Mouse (Mus musculus): ENCODE measurements around the gene Impg1. TPM values are rescaled to one million over a fixed set of nuclear protein-coding genes. Genes with fewer than 3 reads are reported as not detected.

The Impg1 gene
- polyA plus RNA-seq (2015; fragmentation: Nextera tagmentation; extraction: Ambion mirVana): 0.10 TPM in 1 of 2 replicates, not detected in the other

- Histone ChIP-seq H3K4me1 (replicated peaks; ENCODE audit: control insufficient read depth, insufficient read depth, low read length) (no peaks in the 10 kb centered on the region), H3K27ac (ENCODE audit: low read depth, low read length) (no peak within 1 kb of the TSS), H3K9me3 (ENCODE audit: control insufficient read depth) (0 out of 2 replicates have a peak, but pooled peaks cover 1% of the 10 kb centered on the region), H3K36me3 (ENCODE audit: control insufficient read depth, insufficient read depth) (no peaks in the 10 kb centered on the region), H3K4me3 (ENCODE audit: low read depth, low read length) (no peak within 1 kb of the TSS), H3K9ac (ENCODE audit: low read depth, low read length) (no peak within 1 kb of the TSS), H3K27me3 (replicated peaks; ENCODE audit: control insufficient read depth, insufficient read depth, low read length) (no peaks in the 10 kb centered on the region), H3K4me2 (replicated peaks; ENCODE audit: low read depth) (no peak within 1 kb of the TSS)
- no peak for ATAC-seq
- TF ChIP-seq CTCF (IDR thresholded peaks at IDR 0.05; ENCODE audit: low read depth): no peak
- WGBS: 36% methylated on average over 6 of the region's 6 CpGs
These were observed at the start of gene Impg1 for GRCm38 (mm10) chr9:80465381-80465780. Impg1 (minus strand) TSS chr9:80465481.

GRCm38 (mm10) chr9:80509464-80510153 is 44.3 kb upstream of the Impg1 start:
- no peak overlapping the region for H3K9ac ChIP-seq (ENCODE audit: low read depth, low read length)

DNA sequence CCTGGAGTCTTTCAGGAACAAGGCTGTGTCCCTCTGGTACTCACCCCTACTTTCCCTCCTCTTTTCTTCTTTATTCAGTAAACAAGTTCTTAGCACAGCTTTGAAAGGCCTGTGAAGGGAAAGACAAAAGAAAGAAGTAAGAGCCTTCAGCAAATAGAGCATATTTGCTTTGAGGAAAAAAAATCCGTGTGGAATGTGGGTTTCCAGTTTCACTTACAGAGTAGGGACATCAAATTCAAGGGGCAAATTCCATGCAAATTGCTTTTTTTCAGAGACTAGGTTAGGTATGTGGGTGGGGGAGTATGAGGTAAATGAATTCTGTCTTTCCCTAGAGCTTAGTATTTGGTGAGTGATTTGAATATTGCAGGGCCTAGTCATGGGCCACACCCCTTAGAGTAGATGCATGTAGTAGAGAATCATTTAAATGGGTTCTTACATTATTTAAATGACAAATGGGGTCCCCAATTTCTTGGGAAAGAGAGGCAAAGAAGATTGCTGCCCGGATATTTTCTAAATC is 39.3 kb upstream of the Impg1 start:
- H3K27ac ChIP-seq (ENCODE audit: low read depth, low read length): no peak overlapping the region
- H3K4me1 ChIP-seq (replicated peaks; ENCODE audit: control insufficient read depth, insufficient read depth, low read length): no peaks in the 10 kb centered on the region
- H3K4me3 ChIP-seq (ENCODE audit: low read depth, low read length): no peak overlapping the region
- TF ChIP-seq CTCF (IDR thresholded peaks at IDR 0.05; ENCODE audit: low read depth): no peak
- WGBS: 46% methylated on average over 2 of the region's 2 CpGs
- H3K9me3 ChIP-seq (ENCODE audit: control insufficient read depth): no peaks in the 10 kb centered on the region
- no peak overlapping the region for H3K4me2 ChIP-seq (replicated peaks; ENCODE audit: low read depth)
- no peak for ATAC-seq
- no peaks in the 10 kb centered on the region for H3K27me3 ChIP-seq (replicated peaks; ENCODE audit: control insufficient read depth, insufficient read depth, low read length)
- no peak overlapping the region for H3K9ac ChIP-seq (ENCODE audit: low read depth, low read length)
- H3K36me3 ChIP-seq (ENCODE audit: control insufficient read depth, insufficient read depth): no peaks in the 10 kb centered on the region

More at GRCm38 (mm10) chr9:80509464-80510153, 44.3 kb upstream of the Impg1 start:
- ATAC-seq: no peak
- no peaks in the 10 kb centered on the region for H3K27me3 ChIP-seq (replicated peaks; ENCODE audit: control insufficient read depth, insufficient read depth, low read length)
- no peak overlapping the region for H3K27ac ChIP-seq (ENCODE audit: low read depth, low read length)
- H3K4me1 ChIP-seq (replicated peaks; ENCODE audit: control insufficient read depth, insufficient read depth, low read length): no peaks in the 10 kb centered on the region
- H3K36me3 ChIP-seq (ENCODE audit: control insufficient read depth, insufficient read depth): no peaks in the 10 kb centered on the region
- no peak for TF ChIP-seq CTCF (IDR thresholded peaks at IDR 0.05; ENCODE audit: low read depth)
- no peak overlapping the region for H3K4me2 ChIP-seq (replicated peaks; ENCODE audit: low read depth)
- no peak overlapping the region for H3K4me3 ChIP-seq (ENCODE audit: low read depth, low read length)
- WGBS: 87% methylated on average over 7 of the region's 7 CpGs
- no peaks in the 10 kb centered on the region for H3K9me3 ChIP-seq (ENCODE audit: control insufficient read depth)

- no peak for TF ChIP-seq CTCF (IDR thresholded peaks at IDR 0.05; ENCODE audit: low read depth)
- H3K27ac ChIP-seq (ENCODE audit: low read depth, low read length): no peak overlapping the region
- H3K4me2 ChIP-seq (replicated peaks; ENCODE audit: low read depth): no peak overlapping the region
- no peaks in the 10 kb centered on the region for H3K27me3 ChIP-seq (replicated peaks; ENCODE audit: control insufficient read depth, insufficient read depth, low read length)
- H3K9ac ChIP-seq (ENCODE audit: low read depth, low read length): no peak overlapping the region
- ATAC-seq: no peak
- WGBS: 88% methylated on average over 4 of the region's 4 CpGs
- H3K4me1 ChIP-seq (replicated peaks; ENCODE audit: control insufficient read depth, insufficient read depth, low read length): no peaks in the 10 kb centered on the region
- H3K4me3 ChIP-seq (ENCODE audit: low read depth, low read length): no peak overlapping the region
- no peaks in the 10 kb centered on the region for H3K9me3 ChIP-seq (ENCODE audit: control insufficient read depth)
- no peaks in the 10 kb centered on the region for H3K36me3 ChIP-seq (ENCODE audit: control insufficient read depth, insufficient read depth)
These were observed 26.3 kb upstream of the Impg1 start for GRCm38 (mm10) chr9:80491591-80491990.

DNA sequence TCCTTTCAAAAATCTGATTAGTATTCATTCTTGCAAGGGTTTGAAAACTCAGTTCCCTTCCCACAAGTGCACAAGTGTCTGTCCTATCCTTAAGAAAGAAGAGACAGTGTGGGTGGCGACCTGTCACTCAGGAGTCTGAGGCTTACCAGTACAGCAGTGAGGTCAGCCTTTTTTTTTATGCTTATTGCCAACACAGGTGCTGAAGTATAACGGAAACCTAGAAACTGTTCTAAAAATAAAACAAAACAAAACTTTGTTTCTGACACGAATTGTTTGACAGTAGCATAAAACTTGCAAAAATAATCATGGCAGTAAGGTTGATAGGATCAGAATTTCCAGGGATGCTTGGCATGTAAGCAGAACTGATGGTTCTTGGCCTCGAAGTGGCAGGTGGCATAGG is 4.9 kb downstream of the Impg1 start:
- H3K9me3 ChIP-seq (ENCODE audit: control insufficient read depth): no peaks in the 10 kb centered on the region
- 66% methylated on average over 4 of the region's 4 CpGs for WGBS
- H3K4me3 ChIP-seq (ENCODE audit: low read depth, low read length): no peak overlapping the region
- H3K27ac ChIP-seq (ENCODE audit: low read depth, low read length): no peak overlapping the region
- no peak overlapping the region for H3K9ac ChIP-seq (ENCODE audit: low read depth, low read length)
- no peaks in the 10 kb centered on the region for H3K27me3 ChIP-seq (replicated peaks; ENCODE audit: control insufficient read depth, insufficient read depth, low read length)
- no peaks in the 10 kb centered on the region for H3K36me3 ChIP-seq (ENCODE audit: control insufficient read depth, insufficient read depth)
- no peak overlapping the region for H3K4me2 ChIP-seq (replicated peaks; ENCODE audit: low read depth)
- no peak for TF ChIP-seq CTCF (IDR thresholded peaks at IDR 0.05; ENCODE audit: low read depth)
- H3K4me1 ChIP-seq (replicated peaks; ENCODE audit: control insufficient read depth, insufficient read depth, low read length): no peaks in the 10 kb centered on the region
- no peak for ATAC-seq

- no peak overlapping the region for H3K4me2 ChIP-seq (replicated peaks; ENCODE audit: low read depth)
- TF ChIP-seq CTCF (IDR thresholded peaks at IDR 0.05; ENCODE audit: low read depth): no peak
- H3K9me3 ChIP-seq (ENCODE audit: control insufficient read depth): no peaks in the 10 kb centered on the region
- H3K27ac ChIP-seq (ENCODE audit: low read depth, low read length): no peak overlapping the region
- ATAC-seq: no peak
- no peaks in the 10 kb centered on the region for H3K27me3 ChIP-seq (replicated peaks; ENCODE audit: control insufficient read depth, insufficient read depth, low read length)
- H3K36me3 ChIP-seq (ENCODE audit: control insufficient read depth, insufficient read depth): no peaks in the 10 kb centered on the region
- H3K4me3 ChIP-seq (ENCODE audit: low read depth, low read length): no peak overlapping the region
- no peaks in the 10 kb centered on the region for H3K4me1 ChIP-seq (replicated peaks; ENCODE audit: control insufficient read depth, insufficient read depth, low read length)
- 59% methylated on average over 3 of the region's 3 CpGs for WGBS
- H3K9ac ChIP-seq (ENCODE audit: low read depth, low read length): no peak overlapping the region
These were observed 14.6 kb downstream of the Impg1 start for GRCm38 (mm10) chr9:80450467-80451261.

Measured in intestine, postnatal 0 days (tissue).